Mouse (Mus musculus) heart, embryonic 14.5 days (tissue): ENCODE data around the gene Nek7. TPM values are rescaled to one million over a fixed set of nuclear protein-coding genes. Genes with fewer than 3 reads are reported as not detected.

Experiments
- ATAC-seq: fragments of 200-750 bp; cut with Nextera tagmentation; 2 replicates; pipeline ENCODE4 v1.8.0; 2017; ENCODE audit warnings: low read depth, moderate TSS enrichment; ENCODE audit not compliant: insufficient number of reproducible peaks, insufficient read depth, low FRiP score
- H3K27ac ChIP-seq, 2 experiments: fragments of 200-500 bp in 1 of 2; fragments of 300-500 bp in 1 of 2; sonication (generic) in 1 of 2; replicated peaks in 1 of 2; 2 replicates each; pipeline ENCODE4 v1.5.1; 2012 to 2014; ENCODE audit warnings: low read depth in 2 of 2, low read length in 2 of 2, control low read depth in 1 of 2, mild to moderate bottlenecking in 1 of 2, mixed read lengths in 1 of 2; ENCODE audit not compliant: control insufficient read depth in 1 of 2, insufficient read depth in 1 of 2
- H3K27me3 ChIP-seq: fragments of 300-500 bp; sonication (generic); 2 replicates; pipeline ENCODE4 v1.6.1; 2014; ENCODE audit warnings: mild to moderate bottlenecking, low read length, control low read depth; ENCODE audit not compliant: control insufficient read depth, insufficient read depth
- H3K36me3 ChIP-seq: fragments of 300-500 bp; sonication (generic); 2 replicates; pipeline ENCODE4 v1.6.1; 2014; ENCODE audit warnings: mild to moderate bottlenecking, control low read depth, low read length, mixed read lengths; ENCODE audit not compliant: control insufficient read depth, insufficient read depth
- H3K4me1 ChIP-seq, 2 experiments: fragments of 200-500 bp in 1 of 2; fragments of 300-500 bp in 1 of 2; sonication (generic) in 1 of 2; 2 replicates each; pipeline ENCODE4 v1.6.1; 2012 to 2014; ENCODE audit warnings: low read length in 2 of 2, control low read depth in 1 of 2, mixed read lengths in 1 of 2; ENCODE audit not compliant: control insufficient read depth in 2 of 2, insufficient read depth in 2 of 2
- H3K4me2 ChIP-seq: fragments of 300-500 bp; sonication (generic); 2 replicates; pipeline ENCODE4 v1.6.1; 2014; ENCODE audit warnings: mild to moderate bottlenecking, low read length
- H3K4me3 ChIP-seq, 2 experiments: fragments of 200-500 bp in 1 of 2; fragments of 300-500 bp in 1 of 2; sonication (generic) in 1 of 2; 2 replicates each; pipeline ENCODE4 v1.5.1; 2012 to 2014; ENCODE audit warnings: low read length in 2 of 2, mild to moderate bottlenecking in 2 of 2, control low read depth in 1 of 2, low read depth in 1 of 2, moderate library complexity in 1 of 2; ENCODE audit not compliant: control insufficient read depth in 1 of 2, insufficient read depth in 1 of 2
- H3K9ac ChIP-seq: fragments of 300-500 bp; sonication (generic); 2 replicates; pipeline ENCODE4 v1.6.1; 2014; ENCODE audit warnings: mild to moderate bottlenecking, low read length
- H3K9me3 ChIP-seq: fragments of 300-500 bp; sonication (generic); 2 replicates; pipeline ENCODE4 v1.6.1; 2016; ENCODE audit warnings: low read length, control low read depth; ENCODE audit not compliant: control insufficient read depth
- WGBS: fragments of 180-500 bp; shearing (Covaris S2); extraction: QIAGEN DNeasy Blood & Tissue Kit; methylation state at CpG from one replicate; pipeline ENCODE4 v1.1.7; 2014; 5-methylcytosine and 5-hydroxymethylcytosine counted together
- polyA plus RNA-seq: library from polyadenylated mRNA; unstranded; fragments of >200 nt; fragmentation: Nextera tagmentation; extraction: Ambion mirVana; gene quantifications from 2 replicates; pipeline ENCODE4 v1.2.1, GENCODE M21; 2014

Gene Nek7
- polyA plus RNA-seq, 1 experiment from 2014 or later: 59.8 TPM

DNA sequence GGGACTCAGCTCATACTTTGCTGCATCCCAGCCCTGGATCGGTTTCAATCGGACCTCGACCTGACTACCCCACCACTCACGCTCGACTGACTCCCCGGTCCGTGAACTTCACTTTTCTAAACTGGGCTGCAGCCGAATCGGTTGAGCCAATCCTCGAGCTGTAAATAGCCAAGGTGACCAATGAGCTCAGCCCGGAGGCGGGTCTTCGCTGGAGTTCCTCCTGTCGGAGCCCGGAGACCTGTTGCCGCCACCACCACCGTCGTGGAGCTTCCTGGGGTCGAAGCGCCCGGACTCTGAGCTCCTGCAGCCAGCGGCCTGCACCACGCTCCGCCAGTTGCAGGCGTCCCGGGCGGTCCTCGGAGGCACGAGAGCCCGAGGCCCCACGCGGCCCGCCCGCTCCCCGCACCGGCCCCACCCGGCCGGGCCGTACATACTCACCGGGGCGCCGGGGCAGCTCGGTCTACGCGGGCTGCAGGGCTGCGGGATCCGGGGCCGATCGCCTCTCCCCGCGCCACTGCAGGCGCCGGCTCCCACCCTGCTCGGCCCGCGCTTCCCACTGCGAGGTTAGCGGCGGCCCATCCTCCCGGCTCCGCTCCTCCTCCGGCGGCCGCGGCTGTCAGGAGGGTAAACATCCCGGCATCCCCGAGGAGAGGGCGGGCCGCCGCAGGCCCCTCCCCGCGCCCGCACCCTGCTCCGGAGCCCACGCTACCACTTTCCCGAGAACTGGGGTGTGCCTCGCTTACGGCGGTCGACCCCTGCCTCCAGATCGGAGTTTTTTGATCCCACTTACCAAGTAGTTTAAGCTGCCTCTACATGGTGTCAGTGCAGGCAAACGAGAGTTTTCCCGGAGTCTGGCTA is 598 bp downstream of the Nek7 start:
- Histone ChIP-seq H3K4me1 (peaks cover 5 to 42% of the 10 kb centered on the region in 2 experiments), H3K4me2 (peak overlapping the region; percentile 87), H3K9ac (peak overlapping the region; percentile 94), H3K4me3 (peak overlapping the region; percentile 94 to 98), H3K36me3 (no peaks in the 10 kb centered on the region), H3K27me3 (no peaks in the 10 kb centered on the region), H3K27ac (peak overlapping the region; percentile 91 to 99), H3K9me3 (no peaks in the 10 kb centered on the region)
- peak; percentile 93 for ATAC-seq
- under 1% methylated on average over 77 of the region's 83 CpGs for WGBS

DNA sequence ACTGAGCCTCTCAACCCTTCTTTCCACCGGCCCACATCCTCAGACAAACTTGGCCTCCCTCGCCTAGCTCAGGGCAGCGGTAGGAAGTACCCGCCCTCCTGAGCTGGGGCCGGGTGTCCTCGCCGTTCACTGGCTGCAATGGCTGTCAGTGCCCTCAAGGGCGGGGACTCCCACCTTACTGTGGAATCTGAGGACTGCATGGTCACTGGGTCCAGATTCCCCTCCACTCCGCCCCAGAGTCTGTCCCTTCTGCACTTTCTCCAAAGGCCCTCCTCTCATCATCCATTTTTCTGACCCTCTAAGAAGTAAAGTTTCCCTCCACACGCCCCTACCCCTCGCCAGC is 2.0 kb downstream of the Nek7 start:
- peak overlapping the region; percentile 87 for H3K4me2 ChIP-seq
- peak overlapping the region; percentile 94 for H3K9ac ChIP-seq
- 1% methylated on average over 11 of the region's 11 CpGs for WGBS

DNA sequence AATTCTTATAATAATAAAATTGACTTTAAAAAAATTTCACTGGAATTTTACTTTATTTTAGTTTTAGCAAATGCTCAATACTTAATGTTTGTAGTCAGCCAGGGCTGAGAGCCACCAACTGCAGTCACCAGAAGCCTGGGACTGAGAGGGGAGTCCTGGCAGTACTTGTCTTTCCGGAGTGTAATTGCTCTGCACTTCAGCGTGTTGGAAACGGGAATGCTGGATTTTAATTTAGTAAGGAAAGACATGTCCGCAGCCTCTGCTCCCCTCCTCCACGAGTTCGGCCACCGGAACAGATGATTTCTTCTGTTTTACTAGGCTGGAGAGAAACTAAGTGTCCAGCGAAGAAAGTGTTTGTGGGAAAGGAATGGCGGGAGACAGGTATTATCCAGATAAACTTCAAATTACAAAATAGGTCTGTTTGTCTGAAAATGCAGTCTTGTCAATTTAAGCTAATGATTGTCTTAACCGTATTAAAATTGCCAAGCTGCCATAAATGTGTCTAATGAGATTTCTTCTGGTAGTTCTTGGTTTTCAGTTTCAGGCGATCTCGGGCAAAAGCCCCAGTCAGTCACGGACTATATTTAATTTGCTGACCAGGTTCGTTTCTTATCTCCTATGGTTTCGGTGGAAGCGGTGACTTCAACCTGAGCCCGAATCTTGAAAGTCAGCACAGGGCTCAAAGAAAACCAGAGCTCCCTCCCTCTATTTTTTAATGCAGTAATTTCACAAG is 2.5 kb downstream of the Nek7 start:
- 9% methylated on average over 17 of the region's 17 CpGs for WGBS
- peak overlapping the region; percentile 64 to 99 for H3K27ac ChIP-seq
- no peak for ATAC-seq

More for the DNA sequence above, 2.0 kb downstream of the Nek7 start:
- Histone ChIP-seq H3K27ac (peak overlapping the region; percentile 84 to 99), H3K27me3 (no peaks in the 10 kb centered on the region), H3K36me3 (no peaks in the 10 kb centered on the region), H3K4me3 (peak overlapping the region; percentile 39 to 98), H3K9me3 (no peaks in the 10 kb centered on the region), H3K4me1 (peaks cover 5 to 42% of the 10 kb centered on the region in 2 experiments)
- peak; percentile 88 for ATAC-seq

DNA sequence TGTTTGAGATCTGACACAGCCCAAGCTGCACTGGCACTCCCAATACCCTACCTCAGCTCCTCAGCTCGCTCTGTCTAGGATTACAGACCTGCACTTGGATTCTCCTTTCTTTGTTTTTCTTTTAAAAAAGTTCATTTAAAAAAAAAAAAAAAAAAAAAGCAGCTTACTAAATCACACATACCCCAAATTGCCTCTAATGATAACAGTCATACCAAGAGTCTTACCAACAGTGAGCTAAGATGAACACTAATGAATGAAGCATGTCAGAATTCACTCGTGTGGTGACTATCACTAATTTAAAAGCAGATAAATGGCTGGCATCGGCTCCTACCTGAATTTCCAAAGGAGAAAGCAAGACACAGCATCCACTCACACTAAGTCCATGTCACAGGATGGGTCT is 4.6 kb downstream of the Nek7 start:
- Histone ChIP-seq H3K9me3 (no peaks in the 10 kb centered on the region), H3K4me1 (peaks cover 5 to 37% of the 10 kb centered on the region in 2 experiments), H3K4me2 (no peak overlapping the region), H3K27me3 (no peaks in the 10 kb centered on the region), H3K4me3 (no peak overlapping the region), H3K9ac (no peak overlapping the region), H3K36me3 (no peaks in the 10 kb centered on the region), H3K27ac (no peak overlapping the region)
- no peak for ATAC-seq
- WGBS: 64% methylated on average over 3 of the region's 3 CpGs

More for the DNA sequence above, 2.5 kb downstream of the Nek7 start:
- Histone ChIP-seq H3K27me3 (no peaks in the 10 kb centered on the region), H3K9me3 (no peaks in the 10 kb centered on the region), H3K4me2 (peak overlapping the region; percentile 87), H3K4me3 (peak overlapping the region; percentile 39 to 98), H3K4me1 (peaks cover 5 to 39% of the 10 kb centered on the region in 2 experiments), H3K36me3 (no peaks in the 10 kb centered on the region), H3K9ac (peak overlapping the region; percentile 94)

DNA sequence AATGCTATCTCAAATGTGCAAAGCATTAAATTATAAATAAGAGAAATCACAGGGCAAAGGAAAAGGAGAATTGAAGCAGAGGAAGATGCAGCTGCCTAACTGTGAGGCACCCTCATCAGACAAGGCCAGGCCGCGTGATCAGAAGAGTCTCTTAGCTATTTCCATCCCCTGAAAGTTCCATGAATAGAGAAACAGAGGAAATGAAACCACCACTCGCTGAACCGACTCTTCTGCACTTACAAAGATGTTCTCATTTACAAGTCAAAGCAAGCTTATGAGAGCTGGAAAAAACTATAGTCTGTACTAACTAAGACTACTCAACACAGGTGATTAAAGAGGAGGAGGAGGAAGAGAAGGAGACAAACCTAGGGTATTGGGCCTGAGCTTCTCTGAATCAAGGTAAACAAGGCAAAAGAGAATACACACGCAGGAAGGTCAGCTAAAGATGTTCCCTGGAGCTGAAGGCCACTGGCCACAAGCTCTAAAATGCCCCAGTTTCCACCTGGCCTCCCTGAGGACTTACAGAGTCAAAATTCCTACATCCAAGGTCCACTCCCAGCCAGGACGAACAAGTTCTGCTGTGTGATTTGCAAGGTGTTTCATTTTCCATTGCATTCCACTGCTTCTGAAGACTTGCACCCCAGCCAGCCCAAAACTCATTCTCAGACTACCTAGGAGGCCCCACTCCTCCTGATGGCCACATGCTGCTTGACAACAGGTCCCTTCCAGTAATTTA is 5.2 kb downstream of the Nek7 start:
- Histone ChIP-seq H3K9me3 (no peaks in the 10 kb centered on the region), H3K4me1 (peaks cover 5 to 33% of the 10 kb centered on the region in 2 experiments), H3K36me3 (no peaks in the 10 kb centered on the region), H3K4me3 (no peak overlapping the region), H3K9ac (no peak overlapping the region), H3K27ac (no peak overlapping the region), H3K27me3 (no peaks in the 10 kb centered on the region), H3K4me2 (no peak overlapping the region)
- WGBS: 71% methylated on average over 6 of the region's 6 CpGs
- no peak for ATAC-seq

DNA sequence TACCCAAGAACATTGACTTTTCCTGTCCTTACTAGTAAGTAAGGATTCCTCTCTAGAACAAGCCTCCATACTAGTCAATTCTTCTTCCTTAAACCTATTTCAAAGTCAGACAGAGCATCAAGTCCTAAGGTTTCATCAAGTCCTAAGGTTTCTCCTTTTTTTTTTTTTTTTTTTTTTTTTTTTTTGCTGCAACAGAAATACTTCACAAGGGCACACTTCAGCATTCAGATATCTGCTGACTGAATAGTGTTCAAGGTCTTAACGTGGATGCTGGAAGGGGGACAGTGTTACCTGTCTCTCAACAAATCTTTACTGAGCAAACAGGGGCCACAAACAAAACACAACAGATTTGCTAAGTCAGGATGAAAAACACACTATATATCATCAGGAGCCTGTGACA is 7.8 kb downstream of the Nek7 start:
- Histone ChIP-seq H3K9me3 (no peaks in the 10 kb centered on the region), H3K4me2 (no peak overlapping the region), H3K4me1 (peaks cover 14 to 50% of the 10 kb centered on the region in 2 experiments), H3K9ac (no peak overlapping the region), H3K36me3 (no peaks in the 10 kb centered on the region), H3K4me3 (no peak overlapping the region), H3K27ac (no peak overlapping the region), H3K27me3 (no peaks in the 10 kb centered on the region)
- WGBS: 40% methylated on average over 1 of the region's 1 CpGs
- ATAC-seq: no peak

DNA sequence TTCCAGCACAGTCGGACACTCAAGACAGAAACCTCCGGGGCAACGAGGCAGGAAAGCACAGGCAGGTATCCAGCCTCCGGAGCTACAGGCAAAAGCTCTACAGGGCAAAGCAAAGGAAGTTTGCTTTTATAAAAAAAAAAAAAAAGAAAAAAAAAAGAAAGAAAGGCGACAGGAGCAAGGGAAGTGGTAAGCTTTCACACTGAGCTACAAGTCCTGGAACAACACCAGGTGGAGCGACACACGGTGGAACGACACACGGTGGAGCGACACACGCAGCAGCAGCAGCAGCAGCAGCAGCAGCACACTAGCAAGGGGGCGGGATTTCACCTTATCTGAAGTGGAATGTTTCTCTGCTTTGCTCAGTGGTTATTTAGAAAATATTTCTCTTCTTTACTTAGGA is 10.8 kb downstream of the Nek7 start:
- Histone ChIP-seq H3K27ac (peak overlapping the region; percentile 51 to 72; a peak in 3 of 4 replicates), H3K9ac (peak overlapping the region; percentile 38; the same call in 1 of the 2 replicates), H3K27me3 (no peaks in the 10 kb centered on the region), H3K9me3 (no peaks in the 10 kb centered on the region), H3K4me2 (peak overlapping the region; percentile 58), H3K4me1 (peaks cover 16 to 36% of the 10 kb centered on the region in 2 experiments), H3K36me3 (no peaks in the 10 kb centered on the region), H3K4me3 (peak overlapping the region; percentile 19 to 22; a peak in 3 of 4 replicates)
- ATAC-seq: 0 out of 2 replicates have a peak, but pooled peaks have one; percentile 26
- WGBS: 30% methylated on average over 12 of the region's 12 CpGs
